Mouse (Mus musculus) heart, adult 2 months (tissue): ENCODE measurements at regions not wholly inside any gene's neighbourhood (a gene's known extent, or its start where the extent isn't known, plus 50 kb on each side); places are given as distances from the start of the nearest gene placed in this dataset.
"Not testable (repeated sequence)": the region's sequence is repeated elsewhere in the genome, so short reads cannot be mapped to it uniquely, and the experiment has no call there.

Source experiments
- DNase-seq, 2 experiments: peaks; one replicate each; pipeline ENCODE4 v3.0.0; 2021
- H3K27ac ChIP-seq: fragments of 200-600 bp; 2 replicates; pipeline ENCODE4 v1.8.1; 2022
- H3K27me3 ChIP-seq: fragments of 200-500 bp; 2 replicates; pipeline ENCODE4 v1.6.1; 2012; ENCODE audit warnings: mild to moderate bottlenecking, low read length, inconsistent platforms, mixed read lengths; ENCODE audit not compliant: control insufficient read depth, insufficient read depth
- H3K36me3 ChIP-seq: fragments of 200-500 bp; 2 replicates; pipeline ENCODE4 v1.6.1; 2012; ENCODE audit warnings: low read length, inconsistent platforms; ENCODE audit not compliant: control insufficient read depth, insufficient read depth
- H3K4me1 ChIP-seq: fragments of 200-500 bp; 2 replicates; pipeline ENCODE4 v1.6.1; 2011; ENCODE audit warnings: low read length; ENCODE audit not compliant: control insufficient read depth, insufficient read depth
- H3K4me3 ChIP-seq: fragments of 200-600 bp; 2 replicates; pipeline ENCODE4 v1.8.1; 2022
- H3K79me2 ChIP-seq: fragments of 200-500 bp; replicated peaks from 2 replicates; pipeline ENCODE4 v1.6.1; 2012; ENCODE audit warnings: mild to moderate bottlenecking, inconsistent platforms, low read length, moderate library complexity, mixed read lengths; ENCODE audit not compliant: control insufficient read depth, insufficient read depth
- H3K9ac ChIP-seq: fragments of 200-500 bp; 2 replicates; pipeline ENCODE4 v1.6.1; 2012; ENCODE audit warnings: low read depth, mild to moderate bottlenecking, control low read depth, inconsistent platforms, low read length, mixed read lengths
- CTCF ChIP-seq: fragments of 200-600 bp; IDR thresholded peaks from 2 replicates; pipeline ENCODE4 v1.8.1; 2022; ENCODE audit warnings: antibody characterized with exemption, mild to moderate bottlenecking, moderate library complexity
- EP300 ChIP-seq: fragments of 200-500 bp; IDR thresholded peaks from 2 replicates; pipeline ENCODE4 v1.6.1; 2011; ENCODE audit warnings: low read depth, low read length, control low read depth; ENCODE audit not compliant: insufficient read depth
- POLR2A ChIP-seq: fragments of 200-500 bp; IDR thresholded peaks from 2 replicates; pipeline ENCODE4 v1.6.1; 2011; ENCODE audit warnings: mild to moderate bottlenecking, low read depth, low read length, control low read depth; ENCODE audit not compliant: insufficient read depth
- WGBS: fragments of 180-500 bp; shearing (Covaris S2); methylation state at CpG from one replicate; pipeline ENCODE4 v1.1.7; 2018; 5-methylcytosine and 5-hydroxymethylcytosine counted together
- intact Hi-C: fragments of 180-260 bp; cut with DNase I; formaldehyde crosslinking; loops from one replicate; pipeline ENCODE4 v1.15.1; 2025

DNA sequence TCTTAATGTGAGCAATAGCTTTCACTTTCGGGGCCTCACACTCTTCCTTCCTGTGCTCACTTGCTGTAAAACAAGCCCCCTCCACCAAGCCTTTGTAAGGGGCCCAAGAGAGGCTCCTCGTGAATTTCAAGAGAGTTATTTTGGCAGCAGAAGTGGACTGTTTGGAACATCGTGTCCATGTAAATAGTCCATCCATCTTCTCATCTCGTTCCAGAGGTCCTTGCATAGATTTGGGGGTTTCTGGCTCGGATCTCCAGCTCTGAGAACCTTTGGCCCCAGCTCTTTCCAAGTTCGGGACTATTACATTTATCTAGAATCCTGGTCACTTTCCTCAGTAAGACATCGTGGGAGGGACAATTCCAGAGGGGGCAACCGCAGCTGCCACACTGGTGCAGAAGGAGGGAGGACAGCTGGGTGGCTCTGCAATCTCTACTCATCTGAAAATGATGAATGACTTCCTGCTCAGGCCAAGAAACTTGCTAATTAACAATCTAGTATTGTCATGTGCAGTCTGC lies 152.3 kb upstream of the Zfp637 start:
- no peak overlapping the region for H3K4me3 ChIP-seq
- WGBS: 55% methylated on average over 8 of the region's 8 CpGs
- H3K79me2 ChIP-seq: no peaks in the 10 kb centered on the region
- no peak overlapping the region for H3K9ac ChIP-seq
- peaks cover 1% of the 10 kb centered on the region; the same call in 1 of the 2 replicates for H3K27me3 ChIP-seq
- H3K36me3 ChIP-seq: no peaks in the 10 kb centered on the region
- TF ChIP-seq POLR2A (no peak), CTCF (no peak), EP300 (no peak)
- no peak overlapping the region for H3K27ac ChIP-seq
- intact Hi-C loops: loop anchor here (5.0 kb wide), 1 partner anchor 139 kb away; no protein-coding TSS in a partner anchor
- no peak for DNase-seq
- no peaks in the 10 kb centered on the region for H3K4me1 ChIP-seq

DNA sequence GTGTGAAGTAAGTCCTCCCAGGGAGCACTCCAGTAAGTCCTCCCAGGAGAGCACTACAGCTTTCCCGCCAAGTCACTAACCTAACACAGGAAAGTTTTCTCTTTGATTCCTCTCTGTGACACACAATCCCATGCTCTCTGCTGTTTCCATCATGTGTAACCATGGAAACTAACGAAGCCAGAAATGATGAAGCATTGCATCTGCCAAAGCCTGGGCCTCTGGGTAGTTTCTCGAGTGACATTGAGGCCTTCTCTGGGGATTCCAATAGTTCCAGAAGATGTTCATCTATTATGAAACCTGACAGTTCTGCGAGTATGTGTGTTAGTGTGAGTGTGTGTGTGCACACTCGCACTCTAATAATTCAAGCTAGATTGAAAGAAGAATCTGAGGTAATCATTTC lies 140.7 kb upstream of the Zfp637 start:
- 80% methylated on average over 5 of the region's 5 CpGs for WGBS
- TF ChIP-seq CTCF: no peak
- no peak for TF ChIP-seq POLR2A

DNA sequence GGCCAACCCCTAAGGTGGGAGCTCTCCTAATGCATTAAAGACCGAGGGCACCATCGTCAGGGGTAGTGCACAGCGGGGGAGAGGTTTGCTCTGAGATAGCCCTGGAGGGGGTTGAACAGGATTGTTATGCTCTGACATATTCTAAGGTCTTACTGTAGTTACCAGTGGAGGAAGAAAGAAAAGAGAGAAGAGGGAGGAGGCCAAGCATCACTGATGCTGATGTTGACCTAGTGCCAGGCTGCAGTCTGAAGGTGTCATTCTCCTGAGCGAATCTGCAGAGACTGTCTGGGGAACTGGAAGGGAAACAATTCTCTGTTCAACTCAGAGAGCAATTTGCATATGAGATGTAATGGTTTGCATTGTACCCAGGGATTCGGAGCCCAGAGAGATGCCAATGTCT lies 139.4 kb upstream of the Zfp637 start:
- TF ChIP-seq POLR2A (no peak), EP300 (no peak), CTCF (no peak)
- H3K27ac ChIP-seq: no peak overlapping the region
- no peaks in the 10 kb centered on the region for H3K36me3 ChIP-seq
- H3K4me3 ChIP-seq: no peak overlapping the region
- H3K4me1 ChIP-seq: no peaks in the 10 kb centered on the region
- no peak overlapping the region for H3K9ac ChIP-seq
- 93% methylated on average over 5 of the region's 5 CpGs for WGBS
- intact Hi-C loops: no loop called here
- no peak for DNase-seq
- no peaks in the 10 kb centered on the region for H3K27me3 ChIP-seq
- H3K79me2 ChIP-seq: no peaks in the 10 kb centered on the region

More for the DNA sequence above, 140.7 kb upstream of the Zfp637 start:
- intact Hi-C loops: no loop called here
- H3K27ac ChIP-seq: no peak overlapping the region
- no peak overlapping the region for H3K4me3 ChIP-seq
- H3K4me1 ChIP-seq: no peaks in the 10 kb centered on the region
- no peaks in the 10 kb centered on the region for H3K36me3 ChIP-seq
- DNase-seq: peak in 1 of 2 experiments; percentile 2
- H3K27me3 ChIP-seq: no peaks in the 10 kb centered on the region
- no peak overlapping the region for H3K9ac ChIP-seq
- no peaks in the 10 kb centered on the region for H3K79me2 ChIP-seq

DNA sequence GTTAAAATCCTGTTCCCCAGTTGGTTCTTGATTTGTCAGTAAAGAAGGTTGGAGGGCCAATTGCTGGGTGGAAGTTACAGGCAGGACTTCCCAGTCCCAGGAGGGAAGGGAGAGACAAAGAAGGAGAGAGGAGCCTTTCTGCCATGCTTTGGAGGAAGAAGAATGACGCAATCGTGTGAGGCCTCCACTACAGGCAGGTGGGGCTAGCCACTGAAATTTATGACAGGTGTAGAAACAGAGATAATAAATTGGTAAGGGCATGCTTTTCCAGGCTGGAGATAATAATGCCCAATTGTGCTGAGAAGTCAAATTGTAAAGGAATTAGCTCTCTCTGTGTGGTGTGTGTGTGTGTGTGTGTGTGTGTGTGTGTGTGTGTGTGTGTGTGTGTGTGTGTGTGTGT lies 135.0 kb upstream of the Zfp637 start:
- WGBS: 63% methylated on average over 2 of the region's 2 CpGs
- Histone ChIP-seq H3K4me3 (no peak overlapping the region), H3K9ac (no peak overlapping the region), H3K27me3 (no peaks in the 10 kb centered on the region), H3K79me2 (no peaks in the 10 kb centered on the region), H3K36me3 (no peaks in the 10 kb centered on the region), H3K27ac (no peak overlapping the region), H3K4me1 (no peaks in the 10 kb centered on the region)
- intact Hi-C loops: no loop called here
- no peak for DNase-seq
- TF ChIP-seq EP300 (no peak), POLR2A (no peak), CTCF (no peak)

DNA sequence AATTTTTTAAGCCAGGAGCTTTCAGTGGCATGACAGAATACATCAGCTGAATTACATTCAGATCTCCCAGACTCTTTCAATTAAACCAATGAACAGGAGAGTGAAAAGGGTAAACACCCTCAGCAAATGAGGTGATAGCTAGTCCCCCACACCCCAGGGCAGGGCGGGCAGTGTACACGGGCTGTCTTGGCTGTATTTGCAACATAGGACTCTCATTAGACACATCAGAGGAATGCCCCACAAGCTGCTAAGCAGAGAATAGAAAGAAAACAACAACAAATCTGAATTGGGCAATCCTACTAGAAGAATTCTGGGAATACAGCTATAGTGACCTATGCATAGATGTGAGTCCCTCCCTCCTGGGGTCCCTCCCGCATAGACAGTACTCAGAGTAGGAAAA lies 131.8 kb upstream of the Zfp637 start:
- no peaks in the 10 kb centered on the region for H3K79me2 ChIP-seq
- TF ChIP-seq POLR2A (no peak), EP300 (no peak), CTCF (no peak)
- no peak overlapping the region for H3K4me3 ChIP-seq
- no peaks in the 10 kb centered on the region for H3K27me3 ChIP-seq
- intact Hi-C loops: no loop called here
- no peak for DNase-seq
- H3K4me1 ChIP-seq: no peaks in the 10 kb centered on the region
- no peak overlapping the region for H3K27ac ChIP-seq
- no peak overlapping the region for H3K9ac ChIP-seq
- 79% methylated on average over 3 of the region's 3 CpGs for WGBS
- H3K36me3 ChIP-seq: no peaks in the 10 kb centered on the region

DNA sequence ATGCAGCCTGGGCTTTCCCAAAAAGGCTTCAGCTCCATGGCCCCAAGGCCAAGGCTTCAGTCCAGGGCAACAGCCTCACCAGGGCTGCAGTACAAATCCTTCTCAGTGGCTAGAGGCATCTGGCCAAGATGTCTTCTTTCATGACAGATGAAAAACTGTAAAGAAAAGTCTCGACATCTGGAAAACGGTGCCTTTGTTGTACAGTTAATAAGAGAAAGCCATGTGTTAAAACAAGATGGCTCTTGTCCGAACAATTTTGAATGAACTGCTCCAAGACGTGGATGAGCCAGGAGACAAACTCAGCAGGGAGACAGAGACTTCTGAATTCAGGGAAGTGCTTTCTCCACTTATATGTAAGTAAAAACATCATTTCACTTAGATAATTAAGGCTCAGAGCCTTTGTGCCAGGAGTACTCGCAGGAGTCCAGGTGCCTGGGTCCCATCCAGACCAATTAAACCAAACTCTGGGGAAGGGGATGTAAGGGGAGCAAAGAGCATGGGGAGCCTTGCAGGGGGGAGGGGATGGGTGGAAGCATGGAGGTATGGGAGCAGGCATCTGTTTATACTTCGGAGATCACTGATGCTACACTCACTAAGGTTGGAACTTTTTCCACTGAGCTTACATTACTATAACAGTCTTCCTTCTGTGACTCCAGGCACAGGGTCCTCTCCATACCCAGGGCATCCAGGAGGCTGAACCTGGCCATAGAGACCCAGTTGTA lies 125.8 kb upstream of the Zfp637 start:
- DNase-seq: no peak
- Histone ChIP-seq H3K27me3 (no peaks in the 10 kb centered on the region), H3K36me3 (no peaks in the 10 kb centered on the region), H3K79me2 (no peaks in the 10 kb centered on the region), H3K4me1 (no peaks in the 10 kb centered on the region), H3K27ac (no peak overlapping the region), H3K4me3 (no peak overlapping the region), H3K9ac (no peak overlapping the region)
- intact Hi-C loops: no loop called here
- TF ChIP-seq CTCF: no peak
- TF ChIP-seq POLR2A: no peak
- TF ChIP-seq EP300: no peak
- WGBS: 80% methylated on average over 6 of the region's 6 CpGs

DNA sequence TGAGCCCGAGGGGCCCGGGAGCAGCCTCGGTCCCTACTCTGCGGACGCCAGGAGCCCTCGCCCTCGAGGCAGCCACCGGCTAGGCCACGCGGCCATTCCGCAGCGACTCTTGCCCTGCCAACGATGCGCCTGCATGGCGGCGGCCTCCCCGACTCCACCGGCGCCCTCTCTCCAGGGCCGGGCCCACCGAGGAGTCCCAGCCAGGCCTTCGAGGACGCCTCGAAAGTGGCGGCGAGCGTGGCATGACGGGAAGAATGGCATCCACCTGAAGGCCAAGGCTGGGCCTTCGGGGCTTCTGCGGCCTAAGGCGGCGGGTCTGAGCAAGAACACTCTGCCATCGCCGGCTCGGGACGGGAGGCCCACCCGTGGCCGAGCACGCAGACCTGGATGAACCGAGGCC lies 124.6 kb upstream of the Zfp637 start:
- H3K27ac ChIP-seq, DNase-seq, H3K4me3 ChIP-seq, H3K36me3 ChIP-seq, H3K9ac ChIP-seq, H3K27me3 ChIP-seq, intact Hi-C loops, H3K4me1 ChIP-seq, H3K79me2 ChIP-seq: not testable (repeated sequence)
- WGBS: 85% methylated on average over 8 of the region's 40 CpGs
